Mouse (Mus musculus): ENCODE measurements around the gene Gm8369.
"Not testable (repeated sequence)": the region's sequence is repeated elsewhere in the genome, so short reads cannot be mapped to it uniquely, and the experiment has no call there.

GRCm38 (mm10) chr19:11544383-11544782, 58.6 kb downstream of the Gm8369 start:
- TF ChIP-seq GATA1, TAL1 (IDR thresholded peaks at IDR 0.05; ENCODE audit: low read length): not testable (repeated sequence)
